Mouse (Mus musculus) MEL (cell line): ENCODE measurements at regions not wholly inside any gene's neighbourhood (a gene's known extent, or its start where the extent isn't known, plus 50 kb on each side); places are given as distances from the start of the nearest gene placed in this dataset.

Source experiments
- DNase-seq: peaks from one replicate; pipeline ENCODE4 v3.0.0; 2011; ENCODE audit warnings: low read depth, low spot score
- H3K27ac ChIP-seq: 2 replicates; pipeline ENCODE4 v1.5.1; 2012; ENCODE audit warnings: low read depth, mild to moderate bottlenecking, control low read depth, low read length, moderate library complexity; ENCODE audit not compliant: control insufficient read depth
- H3K27me3 ChIP-seq, 2 experiments: fragments of 150-350 bp in 1 of 2; sonication (generic) in 1 of 2; 2 replicates each; pipeline ENCODE4 v1.6.1; 2012; ENCODE audit warnings: low read length in 2 of 2, mild to moderate bottlenecking in 2 of 2, improper control_type of control experiment in 1 of 2, moderate library complexity in 1 of 2; ENCODE audit not compliant: insufficient read depth in 2 of 2, control insufficient read depth in 1 of 2
- H3K36me3 ChIP-seq, 2 experiments: 2 replicates each; pipeline ENCODE4 v1.6.1; 2012 to 2014; ENCODE audit warnings: low read length in 2 of 2, improper control_type of control experiment in 1 of 2, inconsistent platforms in 1 of 2, mild to moderate bottlenecking in 1 of 2; ENCODE audit not compliant: insufficient read depth in 2 of 2, control insufficient read depth in 1 of 2
- H3K4me1 ChIP-seq, 2 experiments: fragments of 150-350 bp in 1 of 2; sonication (generic) in 1 of 2; 2 replicates each; pipeline ENCODE4 v1.6.1; 2012; ENCODE audit warnings: low read length in 2 of 2, improper control_type of control experiment in 1 of 2, mild to moderate bottlenecking in 1 of 2; ENCODE audit not compliant: insufficient read depth in 2 of 2, control insufficient read depth in 1 of 2
- H3K4me3 ChIP-seq, 2 experiments: fragments of 150-350 bp in 1 of 2; sonication (generic) in 1 of 2; 2 replicates each; pipeline ENCODE4 v1.5.1; 2012; ENCODE audit warnings: low read depth in 2 of 2, low read length in 2 of 2, mild to moderate bottlenecking in 2 of 2, moderate library complexity in 2 of 2, control low read depth in 1 of 2, improper control_type of control experiment in 1 of 2; ENCODE audit not compliant: control insufficient read depth in 1 of 2, insufficient read depth in 1 of 2
- H3K79me2 ChIP-seq: 2 replicates; pipeline ENCODE4 v1.6.1; 2012; ENCODE audit warnings: mild to moderate bottlenecking, low read length, moderate library complexity; ENCODE audit not compliant: control insufficient read depth, poor library complexity, insufficient read depth
- H3K9ac ChIP-seq: 2 replicates; pipeline ENCODE4 v1.6.1; 2012; ENCODE audit warnings: low read depth, mild to moderate bottlenecking, control low read depth, low read length, moderate library complexity; ENCODE audit not compliant: control insufficient read depth, poor library complexity, severe bottlenecking
- H3K9me3 ChIP-seq: fragments of 150-350 bp; sonication (generic); replicated peaks from 2 replicates; pipeline ENCODE4 v1.6.1; 2012; ENCODE audit warnings: mild to moderate bottlenecking, low read length, improper control_type of control experiment, moderate library complexity; ENCODE audit not compliant: insufficient read depth
- BHLHE40 ChIP-seq: IDR thresholded peaks from 2 replicates; pipeline ENCODE4 v1.6.1; 2012; ENCODE audit warnings: low read depth, mild to moderate bottlenecking, inconsistent platforms, low read length, improper control_type of control experiment, borderline replicate concordance
- CHD1 ChIP-seq: IDR thresholded peaks from 2 replicates; pipeline ENCODE4 v1.6.1; 2012; ENCODE audit warnings: low read depth, mild to moderate bottlenecking, inconsistent platforms, low read length, improper control_type of control experiment
- ELF1 ChIP-seq: IDR thresholded peaks from 2 replicates; pipeline ENCODE4 v1.6.1; 2014; ENCODE audit warnings: low read depth, mild to moderate bottlenecking, inconsistent platforms, low read length, improper control_type of control experiment, moderate library complexity
- EP300 ChIP-seq, 2 experiments: IDR thresholded peaks; 2 replicates each; pipeline ENCODE4 v1.6.1; 2011; ENCODE audit warnings: improper control_type of control experiment in 2 of 2, low read length in 2 of 2, low read depth in 1 of 2, mild to moderate bottlenecking in 1 of 2
- ETS1 ChIP-seq: IDR thresholded peaks from 2 replicates; pipeline ENCODE4 v1.6.1; 2012; ENCODE audit warnings: low read depth, mild to moderate bottlenecking, inconsistent platforms, low read length, improper control_type of control experiment, moderate library complexity
- GABPA ChIP-seq: IDR thresholded peaks from 2 replicates; pipeline ENCODE4 v1.6.1; 2012; ENCODE audit warnings: low read depth, mild to moderate bottlenecking, inconsistent platforms, low read length, improper control_type of control experiment, moderate library complexity
- HCFC1 ChIP-seq: IDR thresholded peaks from 2 replicates; pipeline ENCODE4 v1.6.1; 2012; ENCODE audit warnings: low read depth, mild to moderate bottlenecking, inconsistent platforms, low read length, improper control_type of control experiment, moderate library complexity
- JUND ChIP-seq: IDR thresholded peaks from 2 replicates; pipeline ENCODE4 v1.6.1; 2011; ENCODE audit warnings: low read depth, mild to moderate bottlenecking, improper control_type of control experiment, low read length
- MAX ChIP-seq: IDR thresholded peaks from 2 replicates; pipeline ENCODE4 v1.6.1; 2011; ENCODE audit warnings: low read length, improper control_type of control experiment
- MAZ ChIP-seq: IDR thresholded peaks from 2 replicates; pipeline ENCODE4 v1.6.1; 2012; ENCODE audit warnings: low read depth, mild to moderate bottlenecking, inconsistent platforms, low read length, improper control_type of control experiment
- MEF2A ChIP-seq: IDR thresholded peaks from 2 replicates; pipeline ENCODE4 v1.6.1; 2014; ENCODE audit warnings: low read depth, mild to moderate bottlenecking, inconsistent platforms, low read length, improper control_type of control experiment; ENCODE audit not compliant: poor library complexity, insufficient replicate concordance, severe bottlenecking; ENCODE audit errors: extremely low read depth
- MXI1 ChIP-seq: IDR thresholded peaks from 2 replicates; pipeline ENCODE4 v1.6.1; 2011; ENCODE audit warnings: mild to moderate bottlenecking, low read depth, low read length, improper control_type of control experiment
- MYB ChIP-seq: IDR thresholded peaks from 2 replicates; pipeline ENCODE4 v1.6.1; 2011; ENCODE audit warnings: mild to moderate bottlenecking, low read depth, low read length, improper control_type of control experiment
- NELFE ChIP-seq: IDR thresholded peaks from 2 replicates; pipeline ENCODE4 v1.6.1; 2011; ENCODE audit warnings: low read depth, low read length, improper control_type of control experiment
- NRF1 ChIP-seq: IDR thresholded peaks from 2 replicates; pipeline ENCODE4 v1.6.1; 2014; ENCODE audit warnings: low read depth, mild to moderate bottlenecking, inconsistent platforms, low read length, improper control_type of control experiment, moderate library complexity; ENCODE audit not compliant: poor library complexity, insufficient read depth, severe bottlenecking
- POLR2A ChIP-seq, 2 experiments: IDR thresholded peaks; 2 replicates each; pipeline ENCODE4 v1.6.1; 2011 to 2012; ENCODE audit warnings: low read length in 2 of 2, mild to moderate bottlenecking in 2 of 2, control low read depth in 1 of 2, improper control_type of control experiment in 1 of 2, low read depth in 1 of 2, moderate library complexity in 1 of 2; ENCODE audit not compliant: control insufficient read depth in 1 of 2, insufficient read depth in 1 of 2, poor library complexity in 1 of 2
- POLR2AphosphoS2 ChIP-seq: IDR thresholded peaks from 2 replicates; pipeline ENCODE4 v1.6.1; 2011; ENCODE audit warnings: low read length, improper control_type of control experiment
- RAD21 ChIP-seq: IDR thresholded peaks from 2 replicates; pipeline ENCODE4 v1.6.1; 2011; ENCODE audit warnings: mild to moderate bottlenecking, low read depth, low read length, improper control_type of control experiment
- RCOR1 ChIP-seq: IDR thresholded peaks from 2 replicates; pipeline ENCODE4 v1.6.1; 2012; ENCODE audit warnings: low read depth, mild to moderate bottlenecking, inconsistent platforms, low read length, improper control_type of control experiment
- SMC3 ChIP-seq: IDR thresholded peaks from 2 replicates; pipeline ENCODE4 v1.6.1; 2011; ENCODE audit warnings: low read depth, low read length, improper control_type of control experiment
- TAL1 ChIP-seq: IDR thresholded peaks from 2 replicates; pipeline ENCODE4 v1.6.1; 2012; ENCODE audit warnings: mild to moderate bottlenecking, inconsistent platforms, low read length, moderate library complexity, mixed read lengths
- TBP ChIP-seq: IDR thresholded peaks from 2 replicates; pipeline ENCODE4 v1.8.0; 2011; ENCODE audit warnings: low read depth, low read length, improper control_type of control experiment
- ZC3H11A ChIP-seq: IDR thresholded peaks from 2 replicates; pipeline ENCODE4 v1.6.1; 2012; ENCODE audit warnings: low read depth, mild to moderate bottlenecking, inconsistent platforms, low read length, improper control_type of control experiment
- ZKSCAN1 ChIP-seq: IDR thresholded peaks from 2 replicates; pipeline ENCODE4 v1.6.1; 2012; ENCODE audit warnings: low read depth, mild to moderate bottlenecking, inconsistent platforms, low read length, improper control_type of control experiment, moderate library complexity
- ZMIZ1 ChIP-seq: IDR thresholded peaks from 2 replicates; pipeline ENCODE4 v1.6.1; 2012; ENCODE audit warnings: low read depth, mild to moderate bottlenecking, inconsistent platforms, low read length, improper control_type of control experiment, moderate library complexity

DNA sequence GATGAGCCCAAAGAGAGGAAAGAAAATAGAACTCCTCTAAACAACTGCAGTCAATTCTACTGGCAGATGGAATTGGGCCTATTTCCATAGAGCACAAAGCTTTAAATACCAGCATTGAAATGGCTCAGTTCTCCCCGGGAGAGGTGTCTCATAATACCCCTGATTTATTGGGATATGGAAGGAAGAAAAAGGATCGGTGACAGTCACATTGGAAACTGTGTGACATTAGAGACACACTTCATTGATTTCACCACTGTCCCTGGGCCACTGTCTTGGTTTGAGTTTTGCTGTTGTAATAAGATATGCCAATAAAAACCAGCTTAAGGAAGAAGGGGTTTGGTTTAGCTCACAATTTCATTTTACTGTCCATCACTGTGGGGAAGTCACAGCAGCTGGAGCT lies 288.7 kb upstream of the 5930422O12Rik start:
- Histone ChIP-seq H3K27me3 (no peaks in the 10 kb centered on the region; a peak in 1 of 4 replicates), H3K27ac (no peak overlapping the region), H3K9ac (no peak overlapping the region), H3K4me3 (no peak overlapping the region), H3K36me3 (no peaks in the 10 kb centered on the region), H3K9me3 (no peaks in the 10 kb centered on the region), H3K4me1 (no peaks in the 10 kb centered on the region), H3K79me2 (no peaks in the 10 kb centered on the region)
- TF ChIP-seq GABPA = no peak
- TF ChIP-seq RAD21 = no peak
- no peak for TF ChIP-seq NRF1
- TF ChIP-seq BHLHE40 = no peak
- no peak for TF ChIP-seq RCOR1
- no peak for TF ChIP-seq HCFC1
- no peak for TF ChIP-seq SMC3
- TF ChIP-seq MAZ = no peak
- no peak for TF ChIP-seq POLR2AphosphoS2
- no peak for TF ChIP-seq NELFE
- TF ChIP-seq ETS1 = no peak
- no peak for TF ChIP-seq MEF2A
- no peak for TF ChIP-seq JUND
- TF ChIP-seq EP300 (IDR thresholded peaks at IDR 0.05; ENCODE audit: low read depth in 1 of 2, low read length in 2 of 2) = no peak
- no peak for TF ChIP-seq MYB
- no peak for DNase-seq

DNA sequence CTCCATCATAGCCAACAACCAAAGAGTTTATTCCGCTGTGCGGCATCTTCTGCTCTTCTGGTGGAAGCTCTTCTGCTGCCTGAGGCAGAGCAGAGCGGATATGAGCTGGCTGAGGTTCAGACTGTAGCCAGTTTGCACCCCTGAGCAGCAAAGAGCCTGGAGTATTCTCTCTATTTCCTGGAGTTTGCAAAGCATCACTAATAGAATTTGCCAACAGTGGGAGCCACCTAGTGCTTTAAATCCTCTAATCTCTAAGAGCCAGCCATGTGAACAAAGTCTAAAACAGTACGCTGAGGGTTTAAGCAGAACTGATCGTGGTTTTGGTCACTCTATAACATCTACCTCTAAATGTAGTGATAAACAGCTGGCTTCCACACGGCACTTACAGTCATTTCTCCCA lies 250.9 kb upstream of the 5930422O12Rik start:
- Histone ChIP-seq H3K36me3 (no peaks in the 10 kb centered on the region), H3K27me3 (no peaks in the 10 kb centered on the region), H3K79me2 (no peaks in the 10 kb centered on the region), H3K9ac (no peak overlapping the region), H3K9me3 (no peaks in the 10 kb centered on the region)
- TF ChIP-seq POLR2A (IDR thresholded peaks at IDR 0.05; ENCODE audit: control insufficient read depth in 1 of 2, insufficient read depth in 1 of 2, low read depth in 1 of 2, low read length in 2 of 2, poor library complexity in 1 of 2) (no peak), MXI1 (no peak), ZKSCAN1 (no peak), ETS1 (no peak), TBP (no peak), ZMIZ1 (no peak), TAL1 (no peak), EP300 (IDR thresholded peaks at IDR 0.05; ENCODE audit: low read depth in 1 of 2, low read length in 2 of 2) (no peak), JUND (no peak), ZC3H11A (no peak), BHLHE40 (no peak), MYB (no peak), NRF1 (no peak), MAX (no peak), MEF2A (no peak), CHD1 (no peak), ELF1 (no peak)
- TF ChIP-seq, all 39 proteins: peak for 0
- DNase-seq = no peak
- no peak overlapping the region for H3K27ac ChIP-seq
- H3K4me3 ChIP-seq = no peak overlapping the region
- H3K4me1 ChIP-seq = no peaks in the 10 kb centered on the region
